Mouse (Mus musculus) ovary, adult 2 months (tissue): Measurements from ENCODE around the gene Vmn1r165. TPM values are rescaled to one million over a fixed set of nuclear protein-coding genes. Genes with fewer than 3 reads are reported as not detected.

Source experiments
- polyA plus RNA-seq: library from polyadenylated mRNA; depleted of rRNA; stranded (reverse); fragments of >200 nt; gene quantifications from 2 replicates; pipeline ENCODE4 v1.2.3, GENCODE M21; 2012; rRNA removed

Gene Vmn1r165
- not detected in 2 replicates for polyA plus RNA-seq

GRCm38 (mm10) chr7:23217032-23217431 lies at the start of gene Vmn1r165:
Gene Vmn1r165 (plus strand): TSS chr7:23217332.

GRCm38 (mm10) chr7:23251582-23251981 lies 34.5 kb downstream of the Vmn1r165 start, which contains the start of gene Vmn1r166:
Gene Vmn1r166 (minus strand): TSS chr7:23251682.

Other genes with a start within 250 kb of the Vmn1r165 start
- not detected in 2 replicates for gene Gm4214, start 232.7 kb upstream of the Vmn1r165 start, polyA plus RNA-seq
- gene Gm4216, start 197.4 kb upstream of the Vmn1r165 start, polyA plus RNA-seq = not detected in 2 replicates
- not detected in 2 replicates for gene Vmn1r163, start 161.8 kb upstream of the Vmn1r165 start, polyA plus RNA-seq
- not detected in 2 replicates for gene Gm8720, start 149.9 kb upstream of the Vmn1r165 start, polyA plus RNA-seq
- gene Gm10662, start 72.9 kb upstream of the Vmn1r165 start, polyA plus RNA-seq = not detected in 2 replicates
- not detected in 2 replicates for gene Vmn1r166, start 34.4 kb downstream of the Vmn1r165 start, polyA plus RNA-seq
- gene Gm6902, start 61.6 kb downstream of the Vmn1r165 start, polyA plus RNA-seq = not detected in 2 replicates
- 0.14 and 0.26 TPM in 2 replicates for gene Nlrp4e, start 83.9 kb downstream of the Vmn1r165 start, polyA plus RNA-seq
- 10.5 and 14.6 TPM in 2 replicates for gene Nlrp5, start 168.6 kb downstream of the Vmn1r165 start, polyA plus RNA-seq